Mouse (Mus musculus): ENCODE measurements at regions not wholly inside any gene's neighbourhood (a gene's known extent, or its start where the extent isn't known, plus 50 kb on each side); places are given as distances from the start of the nearest gene placed in this dataset.

GRCm38 (mm10) chr15:11565503-11566031 is 166.1 kb upstream of the Tars start:
- DNase-seq: peak; percentile 14

- DNase-seq: no peak
These were observed 153.1 kb upstream of the Tars start for GRCm38 (mm10) chr15:11552568-11552967.

- DNase-seq: no peak
These were observed 152.6 kb upstream of the Tars start for GRCm38 (mm10) chr15:11552110-11552509.

- no peak for DNase-seq
These were observed 140.0 kb upstream of the Tars start for GRCm38 (mm10) chr15:11539485-11539884.

GRCm38 (mm10) chr15:11536076-11536620 is 136.7 kb upstream of the Tars start:
- no peak for DNase-seq

GRCm38 (mm10) chr15:11534404-11535251 is 135.2 kb upstream of the Tars start:
- no peak for DNase-seq

GRCm38 (mm10) chr15:11533616-11534015 is 134.2 kb upstream of the Tars start:
- no peak for DNase-seq

- no peak for DNase-seq
These were observed 133.6 kb upstream of the Tars start for GRCm38 (mm10) chr15:11533002-11533610.

- DNase-seq: no peak
These were observed 133.1 kb upstream of the Tars start for GRCm38 (mm10) chr15:11532536-11532935.

GRCm38 (mm10) chr15:11529819-11530810 is 130.7 kb upstream of the Tars start:
- DNase-seq: peak; percentile 20

GRCm38 (mm10) chr15:11524337-11525106 is 125.1 kb upstream of the Tars start:
- DNase-seq: no peak

GRCm38 (mm10) chr15:11518565-11518964 is 119.1 kb upstream of the Tars start:
- no peak for DNase-seq

- DNase-seq: no peak
These were observed 118.4 kb upstream of the Tars start for GRCm38 (mm10) chr15:11517892-11518291.

- no peak for DNase-seq
These were observed 105.7 kb upstream of the Tars start for GRCm38 (mm10) chr15:11505076-11505639.

- no peak for DNase-seq
These were observed 97.0 kb upstream of the Tars start for GRCm38 (mm10) chr15:11496436-11496835.

- DNase-seq: no peak
These were observed 89.7 kb upstream of the Tars start for GRCm38 (mm10) chr15:11489116-11489515.

- DNase-seq: no peak
These were observed 87.9 kb upstream of the Tars start for GRCm38 (mm10) chr15:11487268-11487783.

GRCm38 (mm10) chr15:11483916-11484315 is 84.5 kb upstream of the Tars start:
- DNase-seq: no peak

GRCm38 (mm10) chr15:11479166-11479944 is 79.9 kb upstream of the Tars start:
- no peak for DNase-seq

GRCm38 (mm10) chr15:11476248-11476647 is 76.8 kb upstream of the Tars start:
- no peak for DNase-seq

Measured in embryo, embryonic 11 days (tissue).